Mouse (Mus musculus): ENCODE data around the gene Ash1l. TPM values are rescaled to one million over a fixed set of nuclear protein-coding genes. Genes with fewer than 3 reads are reported as not detected.

Ash1l gene
- polyA plus RNA-seq, 1 experiment from 2014 or later, result 13.6 TPM

DNA sequence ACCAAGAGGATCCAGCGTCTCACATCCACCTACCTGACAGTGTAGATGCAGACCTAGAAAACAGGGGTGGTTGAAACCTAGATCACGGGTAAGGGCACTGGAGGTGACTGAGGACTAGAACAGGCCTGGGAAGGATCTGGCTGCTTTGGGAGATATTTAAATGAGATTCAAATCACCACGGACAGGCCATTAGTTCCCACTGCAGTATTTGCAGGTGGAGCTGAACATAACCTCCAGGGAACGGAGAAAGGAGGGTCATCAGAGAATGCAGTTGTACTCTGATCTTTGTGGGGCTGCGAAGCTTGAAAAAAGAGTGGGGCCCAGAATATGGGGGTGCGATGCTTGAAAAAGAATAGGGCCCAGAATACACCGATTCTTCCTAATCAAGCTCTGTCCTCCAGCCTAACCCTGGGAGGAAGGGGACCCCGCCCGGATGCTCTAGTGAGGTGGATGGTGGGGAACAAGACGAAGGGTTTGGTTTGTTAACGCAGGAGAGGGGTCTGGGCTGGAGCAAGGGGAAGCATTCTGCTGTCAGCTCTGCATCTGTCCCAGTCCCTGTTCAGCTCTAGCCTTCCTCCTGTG lies 142.2 kb downstream of the Ash1l start:
- H3K9me3 ChIP-seq (replicated peaks; ENCODE audit: control insufficient read depth, low read length), result no peaks in the 10 kb centered on the region
- peak overlapping the region; percentile 72 for H3K27ac ChIP-seq (ENCODE audit: low read depth, low read length)
- H3K9ac ChIP-seq (ENCODE audit: low read length), result peak overlapping the region; percentile 80
- H3K4me3 ChIP-seq (ENCODE audit: low read depth, low read length), result peak overlapping the region; percentile 69
- peaks cover 16% of the 10 kb centered on the region; the same call in 1 of the 2 replicates for H3K4me1 ChIP-seq (ENCODE audit: control insufficient read depth, insufficient read depth, low read length)
- peaks cover 58% of the 10 kb centered on the region for H3K36me3 ChIP-seq (ENCODE audit: control insufficient read depth, insufficient read depth, low read length)
- H3K4me2 ChIP-seq (ENCODE audit: low read length), result peak overlapping the region; percentile 98
- peak; percentile 7 for DNase-seq (ENCODE audit: low spot score)
- peak; percentile 21 for ATAC-seq
- WGBS, result 16% methylated on average over 11 of the region's 11 CpGs
- H3K27me3 ChIP-seq (replicated peaks; ENCODE audit: control insufficient read depth, insufficient read depth, low read length), result 0 out of 2 replicates have a peak, but pooled peaks cover 9% of the 10 kb centered on the region

- peak; percentile 95 for DNase-seq (ENCODE audit: low spot score)
- Histone ChIP-seq H3K27ac (ENCODE audit: low read depth, low read length) (peak within 1 kb of the TSS; percentile 72), H3K4me3 (ENCODE audit: low read depth, low read length) (peak within 1 kb of the TSS; percentile 69), H3K4me2 (ENCODE audit: low read length) (peak within 1 kb of the TSS; percentile 98), H3K4me1 (ENCODE audit: control insufficient read depth, insufficient read depth, low read length) (peaks cover 16% of the 10 kb centered on the region; the same call in 1 of the 2 replicates), H3K9me3 (replicated peaks; ENCODE audit: control insufficient read depth, low read length) (no peaks in the 10 kb centered on the region), H3K36me3 (ENCODE audit: control insufficient read depth, insufficient read depth, low read length) (peaks cover 58% of the 10 kb centered on the region), H3K27me3 (replicated peaks; ENCODE audit: control insufficient read depth, insufficient read depth, low read length) (0 out of 2 replicates have a peak, but pooled peaks cover 4% of the 10 kb centered on the region), H3K9ac (ENCODE audit: low read length) (peak within 1 kb of the TSS; percentile 80)
- peak; percentile 85 for ATAC-seq
- under 1% methylated on average over 18 of the region's 18 CpGs for WGBS
These were observed 142.8 kb downstream of the Ash1l start, which contains the start of gene Rusc1 for GRCm38 (mm10) chr3:89093175-89093574. Gene Rusc1 (minus strand): TSS chr3:89093311.

- Histone ChIP-seq H3K4me1 (ENCODE audit: control insufficient read depth, insufficient read depth, low read length) (peaks cover 16% of the 10 kb centered on the region; the same call in 1 of the 2 replicates), H3K27ac (ENCODE audit: low read depth, low read length) (no peak overlapping the region), H3K36me3 (ENCODE audit: control insufficient read depth, insufficient read depth, low read length) (peaks cover 58% of the 10 kb centered on the region), H3K9me3 (replicated peaks; ENCODE audit: control insufficient read depth, low read length) (no peaks in the 10 kb centered on the region), H3K4me2 (ENCODE audit: low read length) (no peak overlapping the region), H3K4me3 (ENCODE audit: low read depth, low read length) (no peak overlapping the region), H3K9ac (ENCODE audit: low read length) (no peak overlapping the region), H3K27me3 (replicated peaks; ENCODE audit: control insufficient read depth, insufficient read depth, low read length) (0 out of 2 replicates have a peak, but pooled peaks cover under 1% of the 10 kb centered on the region)
- DNase-seq (ENCODE audit: low spot score) (no peak), ATAC-seq (no peak)
- 87% methylated on average over 10 of the region's 10 CpGs for WGBS
These were observed 143.6 kb downstream of the Ash1l start for GRCm38 (mm10) chr3:89094021-89094420.

- H3K4me2 ChIP-seq (ENCODE audit: low read length), result peak within 1 kb of the TSS; percentile 95
- peak within 1 kb of the TSS; percentile 36; the same call in 1 of the 2 replicates for H3K27ac ChIP-seq (ENCODE audit: low read depth, low read length)
- H3K4me3 ChIP-seq (ENCODE audit: low read depth, low read length), result peak within 1 kb of the TSS; percentile 79
- H3K4me1 ChIP-seq (ENCODE audit: control insufficient read depth, insufficient read depth, low read length), result peaks cover 11% of the 10 kb centered on the region
- peak within 1 kb of the TSS; percentile 75 for H3K9ac ChIP-seq (ENCODE audit: low read length)
- no peak for ATAC-seq
- 33% methylated on average over 7 of the region's 7 CpGs for WGBS
- no peaks in the 10 kb centered on the region for H3K9me3 ChIP-seq (replicated peaks; ENCODE audit: control insufficient read depth, low read length)
- H3K27me3 ChIP-seq (replicated peaks; ENCODE audit: control insufficient read depth, insufficient read depth, low read length), result no peaks in the 10 kb centered on the region
- DNase-seq (ENCODE audit: low spot score), result peak; percentile 15
- H3K36me3 ChIP-seq (ENCODE audit: control insufficient read depth, insufficient read depth, low read length), result peaks cover 42% of the 10 kb centered on the region
These were observed 150.4 kb downstream of the Ash1l start, which contains the start of gene Gm43738 for GRCm38 (mm10) chr3:89100811-89101210. Gene Gm43738 (minus strand): TSS chr3:89101099.

GRCm38 (mm10) chr3:89101459-89101811 lies 151.0 kb downstream of the Ash1l start:
- H3K4me2 ChIP-seq (ENCODE audit: low read length), result peak overlapping the region; percentile 95
- peaks cover 36% of the 10 kb centered on the region for H3K36me3 ChIP-seq (ENCODE audit: control insufficient read depth, insufficient read depth, low read length)
- H3K27ac ChIP-seq (ENCODE audit: low read depth, low read length), result peak overlapping the region; percentile 36; the same call in 1 of the 2 replicates
- ATAC-seq, result peak; percentile 27
- H3K9ac ChIP-seq (ENCODE audit: low read length), result peak overlapping the region; percentile 75
- no peaks in the 10 kb centered on the region for H3K9me3 ChIP-seq (replicated peaks; ENCODE audit: control insufficient read depth, low read length)
- DNase-seq (ENCODE audit: low spot score), result no peak
- no peaks in the 10 kb centered on the region for H3K27me3 ChIP-seq (replicated peaks; ENCODE audit: control insufficient read depth, insufficient read depth, low read length)
- 1% methylated on average over 19 of the region's 19 CpGs for WGBS
- H3K4me1 ChIP-seq (ENCODE audit: control insufficient read depth, insufficient read depth, low read length), result peaks cover 11% of the 10 kb centered on the region
- peak overlapping the region; percentile 79 for H3K4me3 ChIP-seq (ENCODE audit: low read depth, low read length)

DNA sequence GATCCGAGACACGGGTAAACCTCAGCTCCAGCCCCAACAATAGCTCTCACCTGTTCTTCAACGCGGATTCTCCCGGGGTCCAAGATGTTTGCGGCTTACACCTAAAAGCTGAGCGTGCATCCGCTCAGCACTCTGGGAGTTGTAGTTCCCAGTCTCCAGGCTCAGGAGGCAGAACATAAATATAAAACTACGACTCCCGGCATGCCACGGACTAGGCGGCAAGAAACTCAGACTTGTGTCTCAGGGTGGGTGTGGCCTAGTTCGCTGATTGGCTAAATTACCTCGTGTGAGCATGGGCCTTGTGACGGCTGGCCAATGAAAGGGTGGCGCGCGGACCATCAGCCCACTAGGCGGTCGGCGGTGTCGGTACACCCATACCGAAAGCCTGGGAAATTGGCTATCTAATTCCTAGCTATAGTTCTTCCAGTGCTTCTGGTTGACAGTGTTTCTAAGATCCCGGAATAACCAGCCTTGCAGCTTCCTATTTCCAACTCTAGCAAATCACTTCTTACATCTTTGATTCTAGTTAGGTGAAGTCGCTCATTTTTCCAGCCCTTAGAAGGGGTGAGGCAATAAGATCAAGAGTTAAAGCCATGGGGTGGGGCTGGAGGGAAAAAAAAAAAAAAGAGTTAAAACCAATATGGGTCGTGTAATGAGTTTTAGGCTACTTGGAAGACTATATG lies 151.5 kb downstream of the Ash1l start, which contains the start of gene Fdps:
Gene Fdps, minus strand, starts transcription at position 148 of the 683 bp plus-strand sequence.
- H3K4me1 ChIP-seq (ENCODE audit: control insufficient read depth, insufficient read depth, low read length), result peaks cover 11% of the 10 kb centered on the region
- peak within 1 kb of the TSS; percentile 95 for H3K4me2 ChIP-seq (ENCODE audit: low read length)
- H3K9me3 ChIP-seq (replicated peaks; ENCODE audit: control insufficient read depth, low read length), result no peaks in the 10 kb centered on the region
- peak within 1 kb of the TSS; percentile 75 for H3K9ac ChIP-seq (ENCODE audit: low read length)
- DNase-seq (ENCODE audit: low spot score) (peak; percentile 100), ATAC-seq (peak; percentile 100)
- H3K36me3 ChIP-seq (ENCODE audit: control insufficient read depth, insufficient read depth, low read length), result peaks cover 31% of the 10 kb centered on the region
- peak within 1 kb of the TSS; percentile 79 for H3K4me3 ChIP-seq (ENCODE audit: low read depth, low read length)
- under 1% methylated on average over 26 of the region's 26 CpGs for WGBS
- peak within 1 kb of the TSS; percentile 70 for H3K27ac ChIP-seq (ENCODE audit: low read depth, low read length)
- no peaks in the 10 kb centered on the region for H3K27me3 ChIP-seq (replicated peaks; ENCODE audit: control insufficient read depth, insufficient read depth, low read length)

- H3K4me2 ChIP-seq (ENCODE audit: low read length), result peak overlapping the region; percentile 54
- H3K9ac ChIP-seq (ENCODE audit: low read length), result 0 out of 2 replicates have a peak overlapping the region, but pooled peaks have one; percentile 22
- whole genome bisulfite sequencing, result 69% methylated on average over 12 of the region's 12 CpGs
- no peak for ATAC-seq
- no peaks in the 10 kb centered on the region for H3K27me3 ChIP-seq (replicated peaks; ENCODE audit: control insufficient read depth, insufficient read depth, low read length)
- H3K36me3 ChIP-seq (ENCODE audit: control insufficient read depth, insufficient read depth, low read length), result peaks cover 23% of the 10 kb centered on the region
- H3K4me1 ChIP-seq (ENCODE audit: control insufficient read depth, insufficient read depth, low read length), result peaks cover 11% of the 10 kb centered on the region
- peak overlapping the region; percentile 70 for H3K27ac ChIP-seq (ENCODE audit: low read depth, low read length)
- no peak for DNase-seq (ENCODE audit: low spot score)
- H3K4me3 ChIP-seq (ENCODE audit: low read depth, low read length), result peak overlapping the region; percentile 79
- no peaks in the 10 kb centered on the region for H3K9me3 ChIP-seq (replicated peaks; ENCODE audit: control insufficient read depth, low read length)
These were observed 152.3 kb downstream of the Ash1l start for GRCm38 (mm10) chr3:89102495-89103290.

DNA sequence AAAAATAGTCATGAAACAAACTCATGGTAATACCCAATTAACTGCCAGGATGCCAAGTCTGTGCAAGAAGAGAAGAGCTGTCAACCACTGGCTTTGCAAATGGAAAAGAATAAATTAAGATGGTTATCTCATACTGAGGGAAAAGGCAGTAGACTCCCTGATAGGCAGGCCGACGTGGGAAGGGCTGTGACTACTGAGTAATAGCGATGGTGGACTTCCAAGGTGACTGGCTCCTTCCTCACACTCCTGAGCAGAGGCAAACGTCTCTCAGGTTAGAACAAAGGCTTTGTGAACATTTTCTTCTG lies 152.8 kb downstream of the Ash1l start:
- DNase-seq (ENCODE audit: low spot score) (no peak), ATAC-seq (no peak)
- H3K4me1 ChIP-seq (ENCODE audit: control insufficient read depth, insufficient read depth, low read length), result peaks cover 11% of the 10 kb centered on the region
- H3K27me3 ChIP-seq (replicated peaks; ENCODE audit: control insufficient read depth, insufficient read depth, low read length), result no peaks in the 10 kb centered on the region
- H3K4me3 ChIP-seq (ENCODE audit: low read depth, low read length), result no peak overlapping the region
- no peak overlapping the region for H3K4me2 ChIP-seq (ENCODE audit: low read length)
- no peak overlapping the region for H3K9ac ChIP-seq (ENCODE audit: low read length)
- peaks cover 18% of the 10 kb centered on the region for H3K36me3 ChIP-seq (ENCODE audit: control insufficient read depth, insufficient read depth, low read length)
- 79% methylated on average over 4 of the region's 4 CpGs for WGBS
- no peak overlapping the region for H3K27ac ChIP-seq (ENCODE audit: low read depth, low read length)
- H3K9me3 ChIP-seq (replicated peaks; ENCODE audit: control insufficient read depth, low read length), result no peaks in the 10 kb centered on the region
